ENCODE assay signal across 9 mouse cellular contexts in the genomic region with DNA sequence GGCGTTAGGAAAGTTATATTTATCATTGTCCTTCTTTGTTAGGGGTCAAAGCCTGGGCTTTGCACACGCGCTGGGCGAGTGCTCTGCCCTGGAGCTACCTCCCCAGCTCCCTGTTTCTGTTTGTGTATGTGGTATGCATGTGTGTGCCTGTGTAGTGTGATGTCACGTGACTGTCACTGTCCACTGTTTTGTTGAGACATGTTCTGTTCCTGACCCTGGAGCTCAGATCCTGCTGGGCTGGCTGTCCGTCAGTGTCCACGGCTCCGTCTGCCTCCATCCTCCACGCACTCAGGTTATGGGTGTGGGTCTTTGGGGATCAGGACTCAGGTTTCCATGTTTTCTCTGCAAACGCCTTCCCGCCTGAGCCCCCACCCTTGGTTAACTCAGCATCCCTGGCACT. TPM values are rescaled to one million over a fixed set of nuclear protein-coding genes. Genes with fewer than 3 reads are reported as not detected.
DNase-seq lines count a peak whose midpoint lies in the region; ATAC-seq and TF ChIP-seq lines count a peak whose summit lies in the region.
"Had no signal": no experiment of that assay in that cellular context is flagged by ENCODE, and none has a peak within 500 bp of the region (broad histone marks: within the 10 kb centered on the region; RNA-seq: fewer than 3 reads in every experiment).

No protein-coding gene starts in this region.

- no peak for TF ChIP-seq CTCF in liver, embryonic 14.5 days (IDR thresholded peaks at IDR 0.05; ENCODE audit: low read depth)
- TF ChIP-seq CTCF in kidney, adult 2 months (conservative IDR thresholded peaks at IDR 0.05; ENCODE audit: insufficient read depth, insufficient read length, low read depth, low read length) = no peak
- no peak for TF ChIP-seq CTCF in lung, adult 2 months (IDR thresholded peaks at IDR 0.05; ENCODE audit: insufficient read depth, low read length)

- peak overlapping the region; percentile 82 for H3K4me2 ChIP-seq in liver, embryonic 14.5 days (ENCODE audit: low read depth)

- intact Hi-C loops in heart, postnatal 36 days (cut with DNase I) = loop anchor here (5.0 to 10.0 kb wide), 2 partner anchors 59 to 257 kb away; a partner anchor contains a TSS

- no peaks in the 10 kb centered on the region for H3K27me3 ChIP-seq in liver, embryonic 14.5 days (ENCODE audit: control insufficient read depth, insufficient read depth, low read length)
- no peaks in the 10 kb centered on the region for H3K27me3 ChIP-seq in kidney, adult 2 months (replicated peaks; ENCODE audit: control insufficient read depth, insufficient read depth, low read length)

- WGBS in liver, embryonic 14.5 days (ENCODE audit: insufficient replicate concordance) = 79% methylated on average over 11 of the region's 11 CpGs
- 78% methylated on average over 11 of the region's 11 CpGs for WGBS in kidney, adult 2 months
- 69% methylated on average over 11 of the region's 11 CpGs for WGBS in lung, adult 2 months

- peak overlapping the region; percentile 57 for H3K4me3 ChIP-seq in brown adipose tissue, adult 24 weeks (ENCODE audit: insufficient read depth, low read depth, low read length)
- peak overlapping the region; percentile 1 to 90; a peak in 2 of 4 replicates for H3K4me3 ChIP-seq in liver, embryonic 14.5 days (ENCODE audit: insufficient read depth in 1 of 2, low read depth in 2 of 2, low read length in 2 of 2)
- H3K4me3 ChIP-seq in kidney, adult 2 months (ENCODE audit: insufficient read depth, low read depth, low read length) = no peak overlapping the region
- H3K4me3 ChIP-seq in lung, adult 2 months (replicated peaks; ENCODE audit: extremely low read depth, low read depth, low read length) = no peak overlapping the region

- ATAC-seq in liver, embryonic 14.5 days (ENCODE audit: insufficient read depth) = no peak
- ATAC-seq: inflammation-experienced regulatory T-cells, adult 6 months had no signal

- no peaks in the 10 kb centered on the region for H3K9me3 ChIP-seq in liver, embryonic 14.5 days (ENCODE audit: control insufficient read depth, low read length)

- peak overlapping the region; percentile 82; the same call in 1 of the 2 replicates for H3K9ac ChIP-seq in liver, embryonic 14.5 days (replicated peaks)

- H3K36me3 ChIP-seq in liver, embryonic 14.5 days (replicated peaks; ENCODE audit: control insufficient read depth, insufficient read depth, low read depth) = no peaks in the 10 kb centered on the region; the same call in 1 of the 2 replicates
- no peaks in the 10 kb centered on the region for H3K36me3 ChIP-seq in kidney, adult 2 months (ENCODE audit: control insufficient read depth, insufficient read depth, low read length)

- H3K4me1 ChIP-seq in brown adipose tissue, adult 24 weeks (ENCODE audit: control insufficient read depth, insufficient read depth, insufficient read length, low read length) = peaks cover 22% of the 10 kb centered on the region
- peaks cover 41 to 42% of the 10 kb centered on the region in 2 experiments for H3K4me1 ChIP-seq in liver, embryonic 14.5 days (replicated peaks; ENCODE audit: control insufficient read depth in 2 of 2, insufficient read depth in 2 of 2, low read length in 1 of 2)
- H3K4me1 ChIP-seq in kidney, adult 2 months (ENCODE audit: control insufficient read depth, insufficient read depth, low read length) = peaks cover 14% of the 10 kb centered on the region; the same call in 1 of the 2 replicates
- peaks cover 18% of the 10 kb centered on the region for H3K4me1 ChIP-seq in lung, adult 2 months (ENCODE audit: control insufficient read depth, insufficient read depth, low read length)

- TF ChIP-seq EP300 in liver, embryonic 14.5 days (IDR thresholded peaks at IDR 0.05; ENCODE audit: low read depth) = no peak

- peak overlapping the region; percentile 44 for H3K27ac ChIP-seq in brown adipose tissue, adult 24 weeks (replicated peaks; ENCODE audit: low read depth, low read length)
- no peak overlapping the region for H3K27ac ChIP-seq in liver, embryonic 14.5 days
- H3K27ac ChIP-seq in kidney, adult 2 months (ENCODE audit: insufficient read depth, low read depth, low read length) = no peak overlapping the region

- no peak for TF ChIP-seq POLR2A in kidney, adult 2 months (IDR thresholded peaks at IDR 0.05; ENCODE audit: low read depth, low read length)
- TF ChIP-seq POLR2A in lung, adult 2 months (IDR thresholded peaks at IDR 0.05; ENCODE audit: borderline replicate concordance, extremely low read depth, low read depth, low read length) = no peak

- peak; percentile 95 for DNase-seq in heart, adult 11 months
- no peak for DNase-seq in heart, postnatal 36 days
- peak; percentile 72 for DNase-seq in A20 (ENCODE audit: low read depth, low spot score)
- no peak for DNase-seq in liver, embryonic 14.5 days (ENCODE audit: low read depth in 3 of 3, low spot score in 3 of 3)
- no peak for DNase-seq in frontal cortex, postnatal 10 days (ENCODE audit: low spot score in 2 of 2)
- no peak for DNase-seq in kidney, adult 2 months
- DNase-seq in lung, adult 2 months = no peak

RNA-seq across cellular contexts. Expression of a gene that starts 2.0 kb away (rescaled TPM):
- total RNA-seq in heart, postnatal 36 days (2021) = 10 to 100 TPM; 45.2 to 45.4 TPM
- polyA plus RNA-seq in brown adipose tissue, adult 24 weeks (2012; ENCODE audit: insufficient read depth, insufficient read length, missing spikeins) = 43.3 and 57.1 TPM in 2 replicates
- polyA plus RNA-seq in liver, embryonic 14.5 days (2012; rRNA removed) = 7.5 and 9.5 TPM in 2 replicates
- polyA plus RNA-seq in liver, embryonic 14.5 days (2014; fragmentation: Nextera tagmentation; extraction: Ambion mirVana) = 10.2 and 11.6 TPM in 2 replicates
- polyA plus RNA-seq in kidney, adult 2 months (2012; rRNA removed) = 11.1 and 11.6 TPM in 2 replicates
- polyA plus RNA-seq in lung, adult 2 months (2012; rRNA removed) = 16.2 and 22.5 TPM in 2 replicates

RNA-seq across cellular contexts. Expression of a gene that starts 2.2 kb away (rescaled TPM):
- 10 to 100 TPM; 49.4 to 56.2 TPM for total RNA-seq in heart, postnatal 36 days (2021)
- polyA plus RNA-seq in brown adipose tissue, adult 24 weeks (2012; ENCODE audit: insufficient read depth, insufficient read length, missing spikeins) = 82.7 and 125 TPM in 2 replicates
- polyA plus RNA-seq in liver, embryonic 14.5 days (2012; rRNA removed) = 4.0 and 6.5 TPM in 2 replicates
- polyA plus RNA-seq in liver, embryonic 14.5 days (2014; fragmentation: Nextera tagmentation; extraction: Ambion mirVana) = 7.8 and 9.4 TPM in 2 replicates
- 14.9 and 18.8 TPM in 2 replicates for polyA plus RNA-seq in kidney, adult 2 months (2012; rRNA removed)
- polyA plus RNA-seq in lung, adult 2 months (2012; rRNA removed) = 6.6 and 8.4 TPM in 2 replicates

RNA-seq across cellular contexts. Expression of a gene that starts 30.4 kb away (rescaled TPM):
- total RNA-seq in heart, postnatal 36 days (2021) = 1 to 10 TPM; 6.9 to 7.2 TPM
- polyA plus RNA-seq in brown adipose tissue, adult 24 weeks (2012; ENCODE audit: insufficient read depth, insufficient read length, missing spikeins) = 3.0 and 6.1 TPM in 2 replicates
- polyA plus RNA-seq in liver, embryonic 14.5 days (2012; rRNA removed) = 1.5 and 2.6 TPM in 2 replicates
- 6.3 and 6.6 TPM in 2 replicates for polyA plus RNA-seq in liver, embryonic 14.5 days (2014; fragmentation: Nextera tagmentation; extraction: Ambion mirVana)
- 4.0 and 5.2 TPM in 2 replicates for polyA plus RNA-seq in kidney, adult 2 months (2012; rRNA removed)
- 2.8 and 4.7 TPM in 2 replicates for polyA plus RNA-seq in lung, adult 2 months (2012; rRNA removed)

Comparison
In these comparisons a context has a peak if more than half of its experiments do, and no peak if none do; other contexts are left out.
1. DNase-seq: peak in heart, adult 11 months (single experiment) and A20 (single experiment); none in heart, postnatal 36 days (0 of 2), liver, embryonic 14.5 days (0 of 3), frontal cortex, postnatal 10 days (0 of 2), kidney, adult 2 months (single experiment) and lung, adult 2 months (single experiment).
2. H3K4me3 ChIP-seq: peak in brown adipose tissue, adult 24 weeks (single experiment) and liver, embryonic 14.5 days (2 of 2); none in kidney, adult 2 months (single experiment) and lung, adult 2 months (single experiment).